Mouse (Mus musculus): ENCODE data around the gene Wsb2. TPM values are rescaled to one million over a fixed set of nuclear protein-coding genes. Genes with fewer than 3 reads are reported as not detected.

Gene Wsb2
- polyA plus RNA-seq, 1 experiment from 2014 or later, result 79.6 TPM

DNA sequence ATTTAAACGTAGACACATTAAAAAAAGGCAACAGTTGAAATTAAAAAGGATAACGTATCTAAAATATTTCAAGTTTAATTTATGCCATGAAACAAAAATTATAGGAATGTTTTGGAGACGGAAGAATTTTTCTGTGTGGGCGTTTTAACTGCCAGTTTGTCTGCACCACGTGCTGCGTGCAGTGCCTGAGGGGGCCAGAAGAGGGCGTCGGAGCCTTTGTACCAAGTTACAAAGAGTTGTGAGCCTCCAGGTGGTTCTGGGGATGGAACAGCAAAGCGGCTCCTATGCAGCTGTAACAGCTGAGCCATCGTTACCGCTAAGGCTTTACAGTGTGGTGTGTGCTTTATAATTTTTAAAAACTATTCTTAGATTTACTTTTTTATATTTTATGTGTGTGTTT is 1.6 kb downstream of the Wsb2 start:
- Histone ChIP-seq H3K4me1 (peaks cover 69% of the 10 kb centered on the region), H3K4me3 (peak overlapping the region; percentile 97), H3K36me3 (peaks cover 4% of the 10 kb centered on the region; the same call in 1 of the 2 replicates), H3K9me3 (no peaks in the 10 kb centered on the region), H3K27me3 (ENCODE audit: insufficient read depth, poor library complexity, severe bottlenecking) (no peaks in the 10 kb centered on the region), H3K27ac (no peak overlapping the region)
- 31% methylated on average over 11 of the region's 11 CpGs for WGBS
- DNase-seq (ENCODE audit: low spot score), result no peak

DNA sequence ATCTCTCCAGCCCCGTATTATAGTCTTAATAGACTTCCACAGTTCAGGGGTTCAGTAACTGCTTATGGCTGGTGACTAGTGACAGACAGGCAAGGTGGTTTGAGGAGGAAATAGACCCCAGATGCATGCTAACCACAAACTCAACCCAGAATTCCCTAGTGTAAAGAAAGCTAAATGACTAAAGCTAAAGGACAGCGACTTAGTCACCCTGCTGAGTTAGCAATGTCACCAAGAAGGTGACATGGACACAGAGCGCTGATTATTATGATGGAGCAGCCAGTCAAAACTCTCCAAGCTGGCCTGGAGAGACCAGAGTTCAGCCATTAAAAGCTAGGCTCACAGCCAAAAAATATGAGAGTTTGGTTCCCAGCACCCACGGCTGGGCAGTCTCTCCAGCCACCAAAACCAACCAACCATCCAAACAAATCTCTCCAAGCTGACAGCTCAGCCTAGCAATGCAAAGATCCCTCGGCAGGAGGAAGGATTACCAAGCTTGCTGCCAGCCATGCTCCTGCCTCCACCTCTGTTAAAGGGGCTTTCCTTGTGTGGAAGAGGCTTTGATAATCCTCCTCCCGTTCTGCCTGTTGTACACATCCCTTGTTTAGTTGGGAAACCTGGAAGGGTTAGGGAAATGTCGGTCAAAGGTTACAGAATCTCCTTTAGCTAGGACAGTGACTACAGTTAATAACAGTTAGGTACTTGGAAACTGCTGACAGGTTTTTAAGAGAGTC is 2.6 kb downstream of the Wsb2 start:
- H3K27ac ChIP-seq, result peak overlapping the region; percentile 81; the same call in 1 of the 2 replicates
- peaks cover 72% of the 10 kb centered on the region for H3K4me1 ChIP-seq
- H3K4me3 ChIP-seq, result no peak overlapping the region; the same call in 1 of the 2 replicates
- H3K9me3 ChIP-seq, result no peaks in the 10 kb centered on the region
- peaks cover 13% of the 10 kb centered on the region for H3K36me3 ChIP-seq
- 41% methylated on average over 7 of the region's 7 CpGs for WGBS
- DNase-seq (ENCODE audit: low spot score), result no peak
- H3K27me3 ChIP-seq (ENCODE audit: insufficient read depth, poor library complexity, severe bottlenecking), result no peaks in the 10 kb centered on the region

DNA sequence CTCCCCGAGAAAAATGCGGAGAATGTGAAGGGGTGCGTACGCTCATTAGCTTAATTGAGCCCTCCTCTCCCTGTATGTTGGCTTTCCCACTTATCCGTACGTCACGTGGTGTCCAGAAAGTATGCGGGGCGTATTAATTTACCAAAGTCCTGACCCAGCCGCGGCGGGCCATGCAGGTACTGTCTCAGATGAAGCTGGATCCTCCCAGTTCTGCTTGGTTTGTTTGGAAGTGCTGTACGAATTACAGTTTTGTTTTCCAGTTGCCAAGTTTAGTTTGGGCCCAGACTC is 3.1 kb downstream of the Wsb2 start:
- no peaks in the 10 kb centered on the region for H3K9me3 ChIP-seq
- H3K27ac ChIP-seq, result peak overlapping the region; percentile 81; the same call in 1 of the 2 replicates
- WGBS, result 36% methylated on average over 13 of the region's 13 CpGs
- no peak overlapping the region; the same call in 1 of the 2 replicates for H3K4me3 ChIP-seq
- peaks cover 72% of the 10 kb centered on the region for H3K4me1 ChIP-seq
- H3K27me3 ChIP-seq (ENCODE audit: insufficient read depth, poor library complexity, severe bottlenecking), result no peaks in the 10 kb centered on the region
- H3K36me3 ChIP-seq, result peaks cover 18% of the 10 kb centered on the region
- no peak for DNase-seq (ENCODE audit: low spot score)

DNA sequence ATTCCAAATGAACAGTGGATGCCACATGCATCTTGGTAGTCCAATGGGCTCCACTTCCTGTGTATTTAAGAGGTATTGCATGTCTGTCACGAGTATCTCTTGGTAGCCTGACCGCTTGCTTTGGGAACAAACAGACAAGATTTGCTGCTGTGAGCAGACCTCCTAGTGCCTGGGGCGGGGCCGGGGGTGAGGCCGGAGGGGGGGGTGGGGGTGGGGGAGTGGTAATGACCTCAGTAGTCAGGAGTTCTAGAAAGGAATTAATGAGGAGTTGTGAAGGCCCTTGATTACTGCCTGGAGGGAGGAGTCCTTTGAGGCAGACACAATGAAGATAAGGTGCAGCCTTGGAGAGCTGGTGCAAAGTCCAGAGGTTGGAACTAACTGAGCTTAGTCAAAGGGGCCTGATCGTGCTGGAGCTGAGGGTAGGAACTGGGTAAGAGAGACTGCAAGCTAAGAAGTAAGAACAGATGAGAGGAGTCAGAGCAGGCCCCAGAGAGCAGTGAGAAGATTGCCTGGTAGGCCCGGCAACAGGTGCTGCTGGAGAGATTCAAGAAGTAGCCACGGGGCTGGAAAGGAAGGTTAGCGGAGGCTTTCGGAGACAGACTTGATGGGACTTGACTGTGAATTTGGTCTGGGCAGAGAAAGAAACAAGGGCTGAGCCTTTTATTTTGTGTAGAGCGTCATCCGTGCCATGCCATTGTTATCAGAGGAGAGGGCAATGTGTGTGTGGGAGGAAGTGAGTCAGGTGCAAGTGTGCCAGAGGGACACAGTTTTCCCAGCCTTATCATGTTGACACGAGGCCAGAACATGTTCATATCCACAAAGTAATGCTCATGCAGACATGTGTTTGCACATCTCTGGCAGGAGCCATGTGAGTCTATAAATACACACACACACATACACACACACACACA is 3.8 kb downstream of the Wsb2 start:
- Histone ChIP-seq H3K27ac (peak overlapping the region; percentile 81), H3K36me3 (peaks cover 25% of the 10 kb centered on the region), H3K9me3 (no peaks in the 10 kb centered on the region), H3K27me3 (ENCODE audit: insufficient read depth, poor library complexity, severe bottlenecking) (no peaks in the 10 kb centered on the region), H3K4me1 (peaks cover 66% of the 10 kb centered on the region), H3K4me3 (peak overlapping the region; percentile 27)
- peak; percentile 86 for DNase-seq (ENCODE audit: low spot score)
- WGBS, result 24% methylated on average over 13 of the region's 13 CpGs

DNA sequence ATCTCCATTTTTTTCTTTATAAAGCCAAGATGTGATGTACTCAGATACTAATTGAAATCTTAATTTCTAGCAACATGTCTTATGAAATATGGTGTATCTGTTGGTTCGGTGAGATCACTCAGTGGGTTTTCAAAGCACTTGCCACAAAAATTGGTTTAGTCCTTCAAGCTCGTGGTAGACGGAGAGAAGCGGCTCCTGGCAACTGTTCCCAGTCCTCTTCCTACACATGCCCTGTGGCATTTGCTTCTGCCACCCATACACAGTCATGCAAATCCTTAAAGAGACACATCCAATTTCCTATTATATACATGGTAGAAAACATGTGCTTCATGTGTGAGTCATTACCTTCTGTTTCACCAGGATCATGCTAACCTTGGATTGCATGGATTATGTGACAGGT is 4.5 kb downstream of the Wsb2 start:
- no peaks in the 10 kb centered on the region for H3K27me3 ChIP-seq (ENCODE audit: insufficient read depth, poor library complexity, severe bottlenecking)
- WGBS, result 90% methylated on average over 4 of the region's 4 CpGs
- H3K9me3 ChIP-seq, result no peaks in the 10 kb centered on the region
- DNase-seq (ENCODE audit: low spot score), result no peak
- H3K36me3 ChIP-seq, result peaks cover 31% of the 10 kb centered on the region
- H3K27ac ChIP-seq, result no peak overlapping the region
- H3K4me3 ChIP-seq, result no peak overlapping the region
- H3K4me1 ChIP-seq, result peaks cover 59% of the 10 kb centered on the region

DNA sequence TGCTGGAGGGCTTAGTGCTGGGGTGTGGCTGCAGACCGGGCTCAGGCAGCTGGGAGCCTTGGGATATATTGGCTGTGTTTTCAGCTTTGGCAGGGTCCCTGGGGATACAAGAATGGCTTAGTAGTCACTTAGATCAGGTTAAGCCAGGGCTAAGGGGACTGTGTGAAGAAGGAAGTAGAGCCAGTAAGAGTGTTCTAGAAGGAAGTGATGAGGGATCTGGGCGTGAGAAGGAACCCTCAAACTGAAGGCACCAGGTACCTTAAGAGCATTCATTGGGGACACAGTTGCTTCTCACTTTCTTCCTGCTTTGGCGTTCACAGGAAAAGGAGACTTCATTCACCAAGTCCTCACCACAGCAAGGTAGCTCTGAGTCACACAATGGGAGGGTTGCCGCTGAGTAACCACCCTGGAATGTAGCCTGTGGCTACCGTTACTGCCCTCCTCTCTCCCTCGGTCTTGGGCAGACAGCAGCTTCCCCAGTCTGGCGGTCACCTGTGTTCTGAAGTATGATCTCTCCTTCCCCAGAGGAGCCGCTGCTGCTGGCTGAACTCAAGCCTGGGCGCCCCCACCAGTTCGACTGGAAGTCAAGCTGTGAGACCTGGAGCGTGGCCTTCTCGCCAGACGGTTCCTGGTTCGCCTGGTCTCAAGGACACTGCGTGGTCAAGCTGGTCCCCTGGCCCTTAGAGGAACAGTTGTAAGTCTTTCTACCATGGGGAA is 6.1 kb downstream of the Wsb2 start:
- peaks cover 54% of the 10 kb centered on the region for H3K4me1 ChIP-seq
- WGBS, result 43% methylated on average over 15 of the region's 15 CpGs
- peaks cover 44% of the 10 kb centered on the region for H3K36me3 ChIP-seq
- H3K27ac ChIP-seq, result peak overlapping the region; percentile 57
- no peak for DNase-seq (ENCODE audit: low spot score)
- 0 out of 2 replicates have a peak overlapping the region, but pooled peaks have one; percentile 6 for H3K4me3 ChIP-seq
- H3K27me3 ChIP-seq (ENCODE audit: insufficient read depth, poor library complexity, severe bottlenecking), result no peaks in the 10 kb centered on the region
- no peaks in the 10 kb centered on the region for H3K9me3 ChIP-seq

DNA sequence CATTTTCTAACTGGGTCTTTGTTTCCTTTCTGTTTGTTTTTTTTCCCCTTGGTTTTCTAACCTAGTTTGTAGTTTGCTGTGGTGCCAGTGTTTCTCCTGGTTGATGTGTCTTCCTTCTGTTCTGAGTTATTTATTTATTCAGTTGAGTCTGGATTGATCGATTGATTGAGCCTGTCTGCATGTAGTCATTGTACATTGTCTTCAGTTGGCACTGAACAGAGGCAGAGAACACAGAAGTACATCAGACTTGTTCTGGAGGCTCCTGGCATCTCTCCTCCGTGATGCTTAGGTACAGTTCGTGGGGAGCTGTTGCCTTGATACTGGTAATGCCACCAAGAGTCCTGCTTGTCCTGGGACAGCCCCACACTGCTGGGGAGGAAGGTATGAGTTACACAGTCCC is 7.7 kb downstream of the Wsb2 start:
- H3K4me1 ChIP-seq, result peaks cover 41% of the 10 kb centered on the region
- DNase-seq (ENCODE audit: low spot score), result no peak
- no peaks in the 10 kb centered on the region for H3K9me3 ChIP-seq
- no peak overlapping the region for H3K27ac ChIP-seq
- H3K27me3 ChIP-seq (ENCODE audit: insufficient read depth, poor library complexity, severe bottlenecking), result no peaks in the 10 kb centered on the region
- 77% methylated on average over 3 of the region's 3 CpGs for WGBS
- H3K36me3 ChIP-seq, result peaks cover 60% of the 10 kb centered on the region
- no peak overlapping the region for H3K4me3 ChIP-seq

DNA sequence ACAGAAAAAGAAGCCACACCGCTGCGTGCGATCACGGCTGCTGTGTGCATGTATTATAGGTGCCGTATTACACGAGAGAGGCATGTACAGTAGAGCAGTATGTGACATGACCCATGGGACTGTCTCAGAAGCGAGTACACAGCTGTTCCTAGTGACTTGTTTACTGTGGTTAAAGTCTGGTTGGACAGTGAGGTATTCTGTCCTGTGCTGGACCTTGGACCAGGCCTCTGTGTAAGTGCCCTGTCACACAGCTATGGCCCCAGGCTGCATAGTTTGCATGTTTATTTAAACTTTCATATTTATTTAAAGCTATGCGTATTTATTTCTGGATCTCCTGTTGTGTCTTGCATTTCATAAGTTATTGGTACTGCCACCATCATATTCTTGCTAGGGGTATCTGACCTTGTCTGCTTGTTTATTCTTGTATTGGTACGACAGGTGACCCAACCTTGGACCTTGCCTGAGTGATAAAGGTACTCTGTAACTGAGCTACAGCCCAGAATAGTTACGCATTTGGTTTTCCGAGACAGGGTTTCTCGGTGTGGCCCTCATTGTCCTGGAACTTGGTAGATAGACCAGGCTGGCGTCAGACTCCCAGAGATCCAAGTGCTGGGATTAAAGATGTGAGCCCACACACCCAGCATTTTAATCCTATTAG is 8.9 kb downstream of the Wsb2 start:
- Histone ChIP-seq H3K4me1 (peaks cover 29% of the 10 kb centered on the region), H3K27ac (no peak overlapping the region), H3K9me3 (no peaks in the 10 kb centered on the region), H3K36me3 (peaks cover 72% of the 10 kb centered on the region), H3K4me3 (no peak overlapping the region), H3K27me3 (ENCODE audit: insufficient read depth, poor library complexity, severe bottlenecking) (no peaks in the 10 kb centered on the region)
- 87% methylated on average over 13 of the region's 13 CpGs for WGBS
- DNase-seq (ENCODE audit: low spot score), result no peak

DNA sequence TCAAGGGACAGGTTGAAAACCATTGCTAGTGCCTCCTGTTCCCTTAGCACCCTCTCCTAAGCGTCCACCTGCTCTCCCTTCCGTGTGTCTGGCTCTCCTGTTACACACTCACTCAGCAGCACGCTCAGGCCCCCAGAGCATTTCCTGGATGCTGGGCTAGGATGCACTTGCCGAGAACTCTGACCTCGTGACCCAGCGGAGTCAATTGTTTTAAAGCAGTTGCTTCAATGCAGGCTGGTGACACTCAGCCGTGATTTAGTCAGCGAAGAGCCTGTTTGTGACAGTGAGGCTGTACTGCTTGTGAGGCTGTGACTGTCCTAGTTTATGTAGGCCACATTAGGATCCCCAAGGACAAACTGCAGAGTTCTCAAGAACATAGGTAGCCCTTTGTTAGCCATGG is 10.1 kb downstream of the Wsb2 start:
- no peak overlapping the region for H3K27ac ChIP-seq
- H3K9me3 ChIP-seq, result no peaks in the 10 kb centered on the region
- WGBS, result 54% methylated on average over 8 of the region's 8 CpGs
- H3K36me3 ChIP-seq, result peaks cover 84% of the 10 kb centered on the region
- H3K4me1 ChIP-seq, result peaks cover 17% of the 10 kb centered on the region
- no peak for DNase-seq (ENCODE audit: low spot score)
- no peaks in the 10 kb centered on the region for H3K27me3 ChIP-seq (ENCODE audit: insufficient read depth, poor library complexity, severe bottlenecking)
- no peak overlapping the region for H3K4me3 ChIP-seq

DNA sequence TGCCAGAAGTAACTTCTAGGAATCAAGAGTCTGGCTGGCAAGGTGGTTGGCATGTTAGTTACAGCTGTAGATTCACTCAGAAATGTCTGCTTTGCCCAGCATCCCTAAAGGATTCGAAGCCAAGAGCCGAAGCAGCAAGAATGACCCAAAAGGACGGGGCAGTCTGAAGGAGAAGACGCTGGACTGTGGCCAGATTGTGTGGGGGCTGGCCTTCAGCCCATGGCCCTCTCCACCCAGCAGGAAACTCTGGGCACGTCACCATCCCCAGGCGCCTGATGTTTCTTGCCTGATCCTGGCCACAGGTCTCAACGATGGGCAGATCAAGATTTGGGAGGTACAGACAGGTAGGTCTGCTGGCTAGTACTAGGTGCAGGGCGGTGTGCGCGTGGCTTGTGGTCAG is 13.5 kb downstream of the Wsb2 start:
- peaks cover 95% of the 10 kb centered on the region for H3K36me3 ChIP-seq
- no peak for DNase-seq (ENCODE audit: low spot score)
- H3K27me3 ChIP-seq (ENCODE audit: insufficient read depth, poor library complexity, severe bottlenecking), result no peaks in the 10 kb centered on the region
- H3K4me3 ChIP-seq, result no peak overlapping the region
- no peaks in the 10 kb centered on the region; the same call in 1 of the 2 replicates for H3K4me1 ChIP-seq
- 88% methylated on average over 10 of the region's 10 CpGs for WGBS
- H3K9me3 ChIP-seq, result no peaks in the 10 kb centered on the region
- no peak overlapping the region for H3K27ac ChIP-seq

DNA sequence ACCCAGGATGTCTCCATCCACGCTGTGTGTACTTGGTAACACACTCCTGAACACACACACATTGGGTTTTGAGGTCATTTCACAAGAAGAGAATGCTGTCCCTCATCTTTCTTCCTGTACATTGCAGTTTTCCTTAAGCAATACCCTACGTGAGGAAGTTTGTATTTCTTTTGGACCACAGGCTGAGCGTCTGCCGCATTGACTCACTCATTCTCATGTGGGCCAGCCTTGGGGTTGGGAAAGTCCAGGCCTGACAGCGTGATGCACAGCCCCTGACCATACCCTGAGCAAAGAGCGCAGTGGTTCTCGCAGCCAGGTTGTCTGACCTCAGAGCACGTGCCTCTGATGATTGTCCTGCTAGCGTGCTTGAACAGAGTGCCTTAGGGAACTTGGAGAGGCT is 16.3 kb downstream of the Wsb2 start:
- no peak overlapping the region for H3K27ac ChIP-seq
- no peak overlapping the region for H3K4me3 ChIP-seq
- no peaks in the 10 kb centered on the region for H3K9me3 ChIP-seq
- H3K36me3 ChIP-seq, result peaks cover 97% of the 10 kb centered on the region
- H3K27me3 ChIP-seq (ENCODE audit: insufficient read depth, poor library complexity, severe bottlenecking), result no peaks in the 10 kb centered on the region
- no peak for DNase-seq (ENCODE audit: low spot score)
- no peaks in the 10 kb centered on the region; the same call in 1 of the 2 replicates for H3K4me1 ChIP-seq
- 91% methylated on average over 9 of the region's 9 CpGs for WGBS

DNA sequence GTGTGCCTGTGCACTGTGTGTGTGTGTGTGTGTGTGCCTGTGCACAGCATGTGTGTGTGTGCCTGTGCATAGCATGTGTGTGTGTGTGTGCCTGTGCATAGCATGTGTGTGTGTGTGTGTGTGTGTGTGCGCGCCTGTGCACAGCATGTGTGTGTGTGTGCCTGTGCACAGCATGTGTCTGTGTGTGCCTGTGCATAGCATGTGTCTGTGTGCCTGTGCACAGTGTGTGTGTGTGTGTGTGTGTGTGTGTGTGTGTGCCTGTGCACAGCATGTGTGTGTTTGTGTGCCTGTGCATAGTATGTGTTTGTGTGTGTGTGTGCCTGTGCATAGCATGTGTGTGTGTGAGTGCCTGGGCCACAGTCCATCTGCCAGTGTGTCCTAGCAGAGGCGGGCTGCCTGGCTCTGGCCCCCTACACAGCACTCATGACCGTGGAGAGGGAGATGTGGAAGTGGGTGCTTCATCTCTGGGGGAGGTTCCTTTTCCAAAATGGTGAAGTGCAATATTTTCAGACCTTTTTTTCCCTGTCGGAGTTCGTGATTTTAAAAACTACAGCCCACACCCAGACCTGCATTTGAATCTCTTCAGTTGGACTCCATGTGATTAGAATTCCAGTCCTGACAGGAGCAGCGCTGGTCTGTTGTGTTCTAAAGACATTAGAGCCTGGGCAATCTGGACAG is 17.4 kb downstream of the Wsb2 start:
- Histone ChIP-seq H3K4me3 (no peak overlapping the region), H3K36me3 (peaks cover 97% of the 10 kb centered on the region), H3K27ac (no peak overlapping the region), H3K4me1 (no peaks in the 10 kb centered on the region; the same call in 1 of the 2 replicates), H3K27me3 (ENCODE audit: insufficient read depth, poor library complexity, severe bottlenecking) (no peaks in the 10 kb centered on the region), H3K9me3 (no peaks in the 10 kb centered on the region)
- no peak for DNase-seq (ENCODE audit: low spot score)
- 90% methylated on average over 7 of the region's 7 CpGs for WGBS

Measured in heart, embryonic 10.5 days (tissue).